In the genomic region with DNA sequence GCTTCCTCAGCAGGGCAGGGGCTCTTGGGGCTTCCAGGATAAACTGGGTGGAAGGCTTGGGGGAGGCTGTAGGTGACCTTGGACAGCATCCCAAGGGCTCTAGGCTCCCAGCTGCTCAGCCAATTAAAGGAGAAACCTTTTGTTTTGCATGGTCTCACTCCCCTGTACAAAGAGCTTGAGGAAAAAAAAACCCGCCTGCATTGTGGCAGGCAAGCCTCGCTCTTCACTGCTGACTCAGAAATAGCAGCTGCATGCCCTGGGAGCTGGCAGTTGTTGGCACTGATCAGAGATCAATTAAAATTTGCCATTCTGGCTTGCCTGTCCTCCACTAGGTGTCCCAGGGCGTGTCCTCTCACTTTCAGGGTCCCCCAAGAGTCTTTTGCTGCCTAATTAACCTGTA, we compare ENCODE assay signal across 15 mouse cellular contexts.
DNase-seq lines count a peak whose midpoint lies in the region; ATAC-seq and TF ChIP-seq lines count a peak whose summit lies in the region.
"Had no signal": no experiment of that assay in that cellular context is flagged by ENCODE, and none has a peak within 500 bp of the region (broad histone marks: within the 10 kb centered on the region; RNA-seq: fewer than 3 reads in every experiment).

No protein-coding gene starts in this region.

- no peaks in the 10 kb centered on the region for H3K9me3 ChIP-seq in forebrain, embryonic 16.5 days (ENCODE audit: control insufficient read depth, low read length)
- H3K9me3 ChIP-seq in midbrain, embryonic 15.5 days, result no peaks in the 10 kb centered on the region
- H3K9me3 ChIP-seq in liver, postnatal 0 days (ENCODE audit: low read length), result no peaks in the 10 kb centered on the region
- H3K9me3 ChIP-seq: embryonic facial prominence, embryonic 15.5 days; lung, embryonic 15.5 days had no signal

- H3K4me2 ChIP-seq in forebrain, embryonic 16.5 days (ENCODE audit: low read length), result no peak overlapping the region
- H3K4me2 ChIP-seq in midbrain, embryonic 15.5 days, result no peak overlapping the region
- H3K4me2 ChIP-seq in liver, postnatal 0 days (ENCODE audit: low read depth, low read length), result no peak overlapping the region
- H3K4me2 ChIP-seq: embryonic facial prominence, embryonic 15.5 days; lung, embryonic 15.5 days had no signal

- no peaks in the 10 kb centered on the region for H3K27me3 ChIP-seq in forebrain, embryonic 16.5 days (replicated peaks; ENCODE audit: control insufficient read depth, insufficient read depth, low read length)
- no peaks in the 10 kb centered on the region for H3K27me3 ChIP-seq in midbrain, embryonic 15.5 days (replicated peaks)
- no peaks in the 10 kb centered on the region for H3K27me3 ChIP-seq in liver, postnatal 0 days (ENCODE audit: insufficient read depth, low read length)
- H3K27me3 ChIP-seq: embryonic facial prominence, embryonic 15.5 days; lung, embryonic 15.5 days; Patski had no signal

- no peaks in the 10 kb centered on the region for H3K36me3 ChIP-seq in forebrain, embryonic 16.5 days (ENCODE audit: control insufficient read depth, insufficient read depth)
- H3K36me3 ChIP-seq in midbrain, embryonic 15.5 days (replicated peaks), result no peaks in the 10 kb centered on the region
- no peaks in the 10 kb centered on the region for H3K36me3 ChIP-seq in liver, postnatal 0 days (replicated peaks; ENCODE audit: insufficient read depth, low read length)
- H3K36me3 ChIP-seq: embryonic facial prominence, embryonic 15.5 days; lung, embryonic 15.5 days had no signal

- peaks cover 20% of the 10 kb centered on the region for H3K4me1 ChIP-seq in forebrain, embryonic 16.5 days (replicated peaks; ENCODE audit: control insufficient read depth, insufficient read depth, low read length)
- peaks cover 21% of the 10 kb centered on the region for H3K4me1 ChIP-seq in midbrain, embryonic 15.5 days
- H3K4me1 ChIP-seq in liver, postnatal 0 days (ENCODE audit: insufficient read depth), result peaks cover 4% of the 10 kb centered on the region; the same call in 1 of the 2 replicates

- peak overlapping the region; percentile 38 for H3K27ac ChIP-seq in forebrain, embryonic 16.5 days (ENCODE audit: low read length)
- 0 out of 2 replicates have a peak overlapping the region, but pooled peaks have one; percentile 3 for H3K27ac ChIP-seq in midbrain, embryonic 15.5 days
- H3K27ac ChIP-seq in liver, postnatal 0 days (ENCODE audit: low read depth), result no peak overlapping the region
- H3K27ac ChIP-seq: embryonic facial prominence, embryonic 15.5 days; lung, embryonic 15.5 days had no signal

- TF ChIP-seq CTCF in liver, postnatal 0 days (IDR thresholded peaks at IDR 0.05; ENCODE audit: low read depth), result no peak

- no peak for TF ChIP-seq EP300 in liver, postnatal 0 days (IDR thresholded peaks at IDR 0.05; ENCODE audit: low read depth)

- WGBS in forebrain, embryonic 16.5 days, result 4% methylated on average over 3 of the region's 3 CpGs
- 17% methylated on average over 3 of the region's 3 CpGs for WGBS in midbrain, embryonic 15.5 days
- WGBS in liver, postnatal 0 days (ENCODE audit: insufficient replicate concordance), result 58% methylated on average over 3 of the region's 3 CpGs

- no peak overlapping the region for H3K4me3 ChIP-seq in forebrain, embryonic 16.5 days (replicated peaks; ENCODE audit: low read length)
- H3K4me3 ChIP-seq in midbrain, embryonic 15.5 days, result no peak overlapping the region
- H3K4me3 ChIP-seq in liver, postnatal 0 days (ENCODE audit: low read depth, low read length), result no peak overlapping the region
- H3K4me3 ChIP-seq: embryonic facial prominence, embryonic 15.5 days; lung, embryonic 15.5 days had no signal

- peak; percentile 79 for ATAC-seq in forebrain, embryonic 16.5 days
- ATAC-seq in midbrain, embryonic 15.5 days (replicated peaks), result 0 out of 2 replicates have a peak, but pooled peaks have one; percentile 19
- no peak for ATAC-seq in liver, postnatal 0 days
- ATAC-seq: intestine, postnatal 0 days; Patski had no signal

- peak; percentile 47 for DNase-seq in adrenal gland, adult 2 months
- no peak for DNase-seq in adrenal gland, postnatal 4 days (ENCODE audit: low spot score in 2 of 2)
- peak; percentile 46 for DNase-seq in NIH3T3 (ENCODE audit: low read depth)
- no peak for DNase-seq in kidney, postnatal 36 days
- no peak for DNase-seq in liver, postnatal 0 days
- DNase-seq in urinary bladder, postnatal 10 days (ENCODE audit: low spot score), result no peak
- DNase-seq: adrenal gland, postnatal 25 days; cerebellum, adult 18-20 months; gastrocnemius, postnatal 14 days had no signal

- H3K9ac ChIP-seq in forebrain, embryonic 16.5 days (replicated peaks; ENCODE audit: low read depth, low read length), result no peak overlapping the region
- no peak overlapping the region for H3K9ac ChIP-seq in midbrain, embryonic 15.5 days
- H3K9ac ChIP-seq in liver, postnatal 0 days (replicated peaks), result no peak overlapping the region
- H3K9ac ChIP-seq: embryonic facial prominence, embryonic 15.5 days; lung, embryonic 15.5 days had no signal

Comparison
In these comparisons a context has a peak if more than half of its experiments do, and no peak if none do; other contexts are left out.
1. DNase-seq: peak in adrenal gland, adult 2 months (single experiment) and NIH3T3 (single experiment); none in adrenal gland, postnatal 4 days (0 of 2), kidney, postnatal 36 days (0 of 2), liver, postnatal 0 days (single experiment) and urinary bladder, postnatal 10 days (single experiment).